Mouse (Mus musculus) large intestine, adult 2 months (tissue): ENCODE results near the gene Akt3. TPM values are rescaled to one million over a fixed set of nuclear protein-coding genes. Genes with fewer than 3 reads are reported as not detected.

ENCODE experiments used
- DNase-seq: peaks from one replicate; pipeline ENCODE4 v3.0.0-alpha.2; 2012; ENCODE audit warnings: low read depth, low spot score
- WGBS: fragments of 180-500 bp; shearing (Covaris S2); methylation state at CpG from one replicate; pipeline ENCODE4 v1.1.7; 2018; 5-methylcytosine and 5-hydroxymethylcytosine counted together
- polyA plus RNA-seq: library from polyadenylated mRNA; depleted of rRNA; stranded (reverse); fragments of >200 nt; gene quantifications from 2 replicates; pipeline ENCODE4 v1.2.3, GENCODE M21; 2012

Gene Akt3
- polyA plus RNA-seq, 1 experiment, result 2.1 TPM

DNA sequence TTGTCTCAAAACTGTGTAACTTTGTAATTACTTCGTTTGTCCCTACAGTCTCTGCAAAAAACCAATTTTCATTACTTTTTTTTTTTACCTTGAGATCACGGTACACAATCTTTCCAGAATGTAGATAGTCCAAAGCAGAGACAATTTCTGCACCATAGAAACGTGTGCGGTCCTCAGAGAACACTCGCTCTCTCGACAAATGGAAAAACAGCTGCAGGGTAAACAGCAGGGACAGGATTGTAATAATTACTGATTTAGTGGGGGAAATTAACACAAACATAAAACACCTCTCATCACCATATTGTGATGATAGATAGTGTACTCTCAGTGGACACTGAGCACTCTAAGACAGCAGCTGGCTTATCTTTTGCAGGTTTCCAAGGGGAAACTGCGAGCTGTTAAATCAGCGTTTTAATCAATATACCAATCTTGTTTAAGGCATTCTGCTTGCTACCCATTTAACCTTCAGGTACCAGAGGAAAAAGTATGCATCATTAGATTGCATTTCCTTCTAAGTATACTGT, 190.8 kb downstream of the Akt3 start:
- 89% methylated on average over 8 of the region's 8 CpGs for WGBS
- no peak for DNase-seq

DNA sequence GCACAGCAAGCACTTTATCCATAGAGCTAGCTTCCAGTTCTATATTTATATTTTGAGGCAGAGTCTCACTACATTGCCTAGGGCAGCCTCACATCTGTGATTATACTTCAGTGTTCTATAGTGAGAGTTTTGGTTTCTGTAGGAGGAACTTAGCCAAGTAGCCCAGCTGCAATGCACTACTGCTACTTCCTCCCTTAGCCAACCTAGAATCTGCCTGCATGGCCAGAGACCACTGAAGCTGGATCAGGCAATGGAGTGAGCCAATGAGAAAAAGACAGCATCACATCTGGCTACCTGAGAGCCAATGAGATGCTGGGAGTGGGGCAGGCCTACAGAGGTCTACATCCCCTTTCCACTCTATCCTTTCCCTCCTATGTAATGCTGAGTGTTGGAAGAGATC, 192.3 kb downstream of the Akt3 start:
- DNase-seq, result no peak

DNA sequence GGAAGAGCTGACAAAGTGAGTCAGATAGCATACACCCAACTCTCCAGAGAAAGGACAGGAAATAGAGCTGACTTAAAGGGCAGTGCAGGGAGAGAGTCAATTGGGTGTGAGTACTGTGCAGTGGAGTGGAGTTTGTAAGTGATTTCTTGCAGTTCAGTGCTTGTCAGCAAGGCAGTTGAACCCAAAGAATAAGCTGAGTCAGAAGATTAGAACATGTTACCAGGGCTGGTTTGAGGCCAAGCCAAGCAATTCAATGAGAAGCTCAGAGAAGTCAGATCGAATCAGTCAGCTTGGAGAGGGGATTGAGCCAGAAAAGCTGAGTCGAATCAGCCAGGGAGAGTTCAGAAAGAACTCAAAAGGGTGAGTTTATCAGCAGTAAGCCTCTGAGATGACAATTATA, 196.2 kb downstream of the Akt3 start:
- DNase-seq, result no peak
- 78% methylated on average over 2 of the region's 2 CpGs for WGBS

DNA sequence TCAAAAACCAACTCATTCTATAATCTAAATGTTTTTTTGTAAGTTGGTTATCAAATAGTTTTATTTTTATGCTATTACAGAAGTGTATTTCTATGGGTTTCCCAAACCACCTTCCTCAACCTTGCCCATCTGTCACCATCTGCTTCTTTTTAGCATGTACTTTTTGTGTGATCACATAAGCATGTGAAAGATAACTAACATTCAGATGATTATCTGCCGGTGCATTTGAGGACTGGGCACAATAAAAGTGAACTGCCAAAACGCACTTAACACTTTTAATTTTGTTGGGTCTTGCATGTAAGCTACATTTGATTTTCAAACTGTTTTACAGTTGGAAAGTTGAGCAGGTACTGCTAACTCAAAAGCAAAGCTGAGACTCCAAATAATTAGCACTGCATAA, 203.1 kb downstream of the Akt3 start:
- DNase-seq, result no peak
- WGBS, result 80% methylated on average over 2 of the region's 2 CpGs

DNA sequence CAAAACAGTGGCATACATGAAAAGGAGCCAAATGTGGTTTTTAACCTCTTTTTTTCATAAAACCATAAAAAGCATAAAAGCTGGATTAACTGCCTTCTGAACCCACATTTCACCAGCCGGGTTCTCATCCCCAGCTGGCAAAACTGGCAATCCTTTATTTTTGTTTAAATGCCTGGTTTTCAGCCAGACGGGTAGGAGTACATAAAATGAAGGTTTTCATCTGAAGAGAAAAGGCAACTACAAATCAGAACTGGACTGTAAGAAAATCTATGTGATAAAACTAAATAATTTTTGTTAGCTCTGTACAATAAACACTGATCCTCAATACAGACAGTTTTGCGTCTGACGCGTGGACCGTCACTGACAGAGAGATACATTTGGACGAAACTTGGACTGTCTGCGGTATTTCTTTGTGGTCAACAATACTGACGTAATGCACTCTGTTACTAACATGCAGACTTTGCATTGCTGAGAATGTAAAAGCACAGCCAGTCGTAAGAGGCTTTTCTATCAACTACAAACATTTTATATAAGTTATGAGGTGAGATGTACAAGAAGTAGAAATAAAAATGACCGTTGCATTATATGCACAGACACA, 206.5 kb downstream of the Akt3 start:
- WGBS, result 74% methylated on average over 11 of the region's 11 CpGs
- no peak for DNase-seq

DNA sequence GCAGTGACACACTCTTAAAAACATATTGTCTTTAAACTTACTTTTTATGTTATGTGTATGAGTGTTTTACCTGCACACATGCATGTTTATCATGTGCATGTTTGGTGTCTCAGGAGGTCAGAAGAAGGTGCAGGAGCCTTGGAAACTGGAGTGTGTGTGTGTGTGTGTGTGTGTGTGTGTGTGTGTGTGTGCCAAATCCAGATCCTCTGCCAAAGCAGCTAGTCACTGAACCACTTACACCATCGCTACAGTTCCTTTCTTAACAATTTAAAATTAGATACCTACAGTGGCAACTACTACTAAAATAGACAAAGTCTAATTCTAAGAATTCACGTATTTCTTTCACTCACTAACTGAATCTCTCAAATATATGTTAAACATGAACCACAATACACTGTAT, 209.2 kb downstream of the Akt3 start:
- no peak for DNase-seq
- 86% methylated on average over 2 of the region's 2 CpGs for WGBS

DNA sequence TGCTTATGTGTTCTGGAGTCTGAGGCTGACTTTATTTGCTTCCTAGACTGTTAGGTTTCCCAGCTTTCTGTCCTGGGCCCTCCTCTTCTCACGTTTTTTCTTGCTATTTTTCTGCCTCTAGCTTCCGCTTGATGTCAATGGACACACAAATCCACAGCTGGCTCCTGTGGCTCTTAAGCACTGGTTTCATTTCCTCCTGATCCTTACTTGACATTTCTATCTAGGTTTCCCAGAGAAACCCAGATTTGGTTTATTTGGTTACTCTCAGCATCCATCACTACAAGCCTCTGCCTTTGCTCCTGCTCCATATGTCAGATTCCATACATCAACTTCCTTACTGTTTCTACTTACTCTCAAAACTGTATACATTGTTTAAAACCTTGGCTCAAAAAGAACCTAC, 211.0 kb downstream of the Akt3 start:
- DNase-seq, result no peak
- WGBS, result 73% methylated on average over 2 of the region's 2 CpGs

DNA sequence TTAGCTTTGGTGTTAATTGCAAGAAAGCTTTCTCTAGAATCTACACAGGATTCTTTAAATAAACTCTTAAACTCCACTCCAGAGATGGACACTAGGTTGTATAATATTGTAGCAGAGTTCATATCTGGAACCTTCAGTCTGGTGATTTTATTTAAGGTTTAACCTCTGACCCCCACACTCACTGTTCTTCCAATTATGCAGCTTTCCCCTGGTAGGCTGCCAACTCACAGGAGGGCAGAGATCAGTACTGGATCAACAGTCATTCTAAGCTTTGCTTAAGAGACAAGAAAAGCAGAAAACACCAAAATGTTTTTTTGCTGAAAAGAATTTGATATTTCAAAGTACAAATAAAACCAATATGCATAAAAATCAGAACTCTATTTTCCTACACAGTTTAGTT, 212.1 kb downstream of the Akt3 start:
- DNase-seq, result no peak

DNA sequence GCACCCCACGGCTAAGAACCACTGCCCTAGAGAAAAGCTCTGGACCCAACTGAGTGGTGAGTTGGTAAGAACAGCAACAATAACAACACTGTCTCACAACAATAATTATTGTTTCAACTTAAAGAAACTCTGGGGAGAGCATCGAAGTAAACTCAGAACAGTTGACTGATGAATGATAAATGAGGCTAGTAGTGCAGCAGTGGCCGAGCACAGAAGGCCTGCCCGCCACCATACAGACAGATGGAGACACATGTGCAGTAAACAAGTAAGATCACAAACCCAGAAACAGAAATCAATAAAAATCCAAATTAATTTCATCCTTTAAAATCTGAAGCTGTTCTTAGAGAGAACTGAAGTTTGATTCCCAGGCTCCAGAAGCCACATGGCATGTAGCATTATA, 217.9 kb downstream of the Akt3 start:
- WGBS, result 59% methylated on average over 4 of the region's 4 CpGs
- DNase-seq, result no peak

DNA sequence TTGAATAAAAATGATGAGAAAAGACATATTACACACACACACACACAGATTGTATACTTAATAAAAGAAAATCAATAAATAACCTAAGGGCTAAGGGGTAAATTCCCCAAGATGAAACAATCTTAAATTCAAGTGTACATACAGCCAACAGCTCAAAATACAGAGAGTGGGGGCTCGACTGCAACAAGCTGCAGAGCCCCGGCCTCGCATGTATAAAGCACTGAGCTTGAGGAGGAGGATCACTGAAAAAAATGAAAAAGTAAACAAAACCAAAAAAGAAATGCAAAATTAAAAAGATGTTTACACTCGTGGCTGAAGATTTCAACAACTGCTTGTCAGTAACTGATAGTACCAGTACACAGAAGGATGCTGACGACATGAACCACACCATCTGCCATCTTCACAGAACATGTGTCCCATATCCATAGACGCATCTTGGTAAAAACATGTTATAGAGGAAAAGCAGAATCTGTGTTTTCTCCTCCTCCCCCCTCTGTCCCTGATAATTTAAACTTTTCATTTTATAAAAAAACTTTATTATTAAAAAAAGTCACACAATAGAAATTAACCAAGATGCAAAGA, 218.8 kb downstream of the Akt3 start:
- WGBS, result 69% methylated on average over 6 of the region's 6 CpGs
- no peak for DNase-seq

DNA sequence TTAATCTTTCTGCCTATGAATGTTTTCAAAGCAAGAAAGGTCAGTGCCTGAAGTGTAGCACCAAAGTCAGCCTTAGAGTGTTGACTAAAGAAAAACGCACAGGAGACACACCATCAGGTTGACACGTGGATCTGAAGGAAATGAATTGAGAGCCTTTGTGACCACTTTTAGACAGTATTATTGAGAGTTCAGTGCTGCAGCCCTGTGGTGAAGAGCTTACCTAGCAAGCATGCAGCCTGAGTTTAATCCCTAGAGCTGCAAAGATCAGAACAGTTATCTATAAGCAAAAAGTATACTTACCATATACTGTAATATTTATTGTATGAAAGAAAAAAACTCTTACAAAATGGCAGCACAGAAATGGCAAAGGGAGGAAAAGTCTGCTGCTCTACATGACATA, 219.6 kb downstream of the Akt3 start:
- 50% methylated on average over 2 of the region's 2 CpGs for WGBS
- DNase-seq, result no peak

DNA sequence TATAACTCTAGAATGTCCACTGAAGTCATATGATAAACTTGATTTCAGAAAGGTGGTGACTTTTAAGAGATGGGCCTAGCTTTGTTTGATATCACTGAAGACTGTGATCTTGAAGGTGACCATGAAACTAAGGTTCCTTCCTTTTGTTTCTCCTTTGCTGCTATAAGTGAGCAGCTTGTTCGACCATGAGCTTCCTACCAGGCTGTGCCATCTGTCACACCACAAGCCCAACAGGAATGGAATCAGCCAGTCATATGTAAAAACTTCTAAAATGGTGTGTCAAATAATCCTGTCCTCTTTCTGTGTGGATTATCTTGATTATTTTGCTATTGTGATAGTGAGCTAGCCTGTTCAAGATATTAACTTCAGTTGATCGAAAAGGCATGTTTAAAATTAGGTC, 222.5 kb downstream of the Akt3 start:
- WGBS, result 94% methylated on average over 2 of the region's 2 CpGs
- DNase-seq, result no peak

DNA sequence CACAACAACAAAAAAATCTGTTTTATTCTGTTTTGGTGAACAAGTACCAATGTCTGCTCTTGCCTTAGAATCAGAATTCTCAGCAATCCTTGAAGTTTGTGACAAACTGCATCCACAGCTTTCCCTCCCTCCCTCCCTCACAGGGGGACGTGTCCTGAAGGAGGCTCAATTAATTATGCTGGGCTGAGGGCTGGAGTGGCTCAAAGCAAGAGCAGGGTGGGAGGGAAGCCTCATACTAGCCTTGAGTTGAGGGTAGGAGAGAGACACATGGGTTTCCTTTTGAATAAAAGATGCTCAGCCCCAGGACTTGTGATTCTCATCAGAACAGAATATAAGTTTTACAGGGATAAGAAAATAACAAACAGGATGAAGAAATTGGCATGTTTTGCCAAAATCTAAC, 225.8 kb downstream of the Akt3 start:
- WGBS, result 45% methylated on average over 1 of the region's 1 CpGs
- no peak for DNase-seq

DNA sequence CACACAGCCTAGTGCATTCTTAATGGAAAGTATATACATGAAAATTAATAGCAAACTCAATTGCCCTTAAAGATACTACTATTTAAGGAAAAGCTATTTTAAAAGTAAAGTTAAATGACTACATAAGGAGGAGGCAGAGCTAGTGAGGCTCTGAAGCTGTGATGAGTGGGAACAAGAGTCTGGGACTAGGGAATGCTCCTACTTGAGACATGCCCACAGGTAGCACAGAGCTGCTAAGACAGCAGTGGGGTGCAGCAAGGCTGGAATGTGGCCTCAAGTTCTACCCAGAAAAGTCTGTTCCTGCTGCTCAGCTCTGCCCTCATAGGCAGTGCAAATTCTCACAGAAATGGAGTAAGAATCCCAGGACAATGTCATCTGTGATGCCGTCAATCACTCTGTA, 226.8 kb downstream of the Akt3 start:
- no peak for DNase-seq
- 95% methylated on average over 1 of the region's 1 CpGs for WGBS

DNA sequence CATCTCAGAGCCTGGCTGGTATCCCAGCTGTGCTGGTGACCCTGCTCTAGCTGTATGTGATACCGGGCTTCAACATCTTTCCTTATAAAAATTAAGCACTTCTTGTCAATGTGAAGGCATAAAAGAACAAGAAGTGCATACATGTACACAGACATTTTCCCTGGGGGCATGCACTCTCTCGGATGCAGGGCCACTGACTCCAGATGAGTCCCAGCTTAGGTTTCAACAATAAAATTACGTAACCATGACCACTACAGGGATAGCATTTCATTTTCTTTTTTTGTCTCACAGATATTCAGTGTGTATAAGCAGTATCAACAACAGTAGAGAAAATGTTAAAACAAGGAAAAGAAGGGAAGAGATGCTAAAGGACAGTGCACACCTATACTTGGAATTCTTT, 227.3 kb downstream of the Akt3 start:
- WGBS, result 80% methylated on average over 3 of the region's 3 CpGs
- no peak for DNase-seq

DNA sequence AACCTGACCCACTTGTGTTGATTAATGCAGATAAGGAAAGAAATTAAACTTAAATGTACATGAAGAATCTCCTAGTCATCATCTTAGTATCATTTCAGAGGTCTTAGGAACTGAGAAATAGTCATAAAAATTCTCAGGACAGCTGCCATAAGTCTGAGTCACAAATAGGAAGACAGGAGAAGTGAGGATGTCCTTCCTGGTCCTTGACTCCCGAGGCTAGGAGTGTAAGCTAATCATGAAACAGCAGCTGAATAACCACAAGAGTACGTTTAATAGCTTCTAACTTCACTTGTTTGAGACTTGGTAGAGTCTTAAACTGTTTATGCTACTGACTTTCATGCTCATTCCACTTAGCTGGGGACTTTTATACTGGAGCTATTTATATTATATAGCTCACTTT, 229.0 kb downstream of the Akt3 start:
- DNase-seq, result no peak
- 18% methylated on average over 2 of the region's 2 CpGs for whole genome bisulfite sequencing

DNA sequence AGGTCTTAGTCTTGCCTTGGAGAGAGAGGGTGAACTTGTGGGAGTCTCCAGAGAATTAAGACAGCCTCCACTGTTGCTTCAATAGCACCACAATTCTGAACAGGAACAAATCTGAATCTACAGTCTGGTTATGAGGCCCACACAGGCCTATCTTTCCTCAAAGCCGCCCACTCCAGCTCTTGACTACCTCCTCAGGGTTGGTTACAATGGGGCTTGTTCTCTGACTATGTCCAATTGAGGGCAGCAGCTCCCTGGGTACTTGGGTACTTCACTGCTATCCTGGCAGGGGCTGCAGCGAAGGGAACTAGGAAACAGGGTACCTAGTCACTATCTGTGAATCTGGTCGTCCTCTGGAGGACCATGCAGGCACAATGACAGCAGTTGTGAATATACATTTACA, 230.3 kb downstream of the Akt3 start:
- 84% methylated on average over 3 of the region's 3 CpGs for WGBS
- DNase-seq, result no peak

DNA sequence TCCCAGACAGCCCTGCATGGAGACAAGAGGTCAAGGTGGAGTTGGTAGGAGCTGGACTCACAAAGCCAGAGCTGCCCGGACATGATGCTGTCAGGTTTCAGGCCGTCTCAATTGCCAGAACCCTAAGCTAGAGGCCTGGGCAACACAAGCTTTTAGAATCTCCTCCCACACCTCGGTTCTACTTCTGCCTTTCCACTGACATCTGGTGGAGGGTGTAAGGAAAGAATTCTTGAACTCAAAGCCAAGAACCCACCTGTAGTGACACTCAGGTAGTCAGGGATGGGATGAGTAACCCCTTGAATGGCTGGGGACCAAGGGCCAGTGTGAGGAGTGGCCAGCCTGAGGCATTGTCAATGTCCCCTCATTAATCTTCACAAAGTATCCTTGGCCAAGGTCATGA, 235.3 kb downstream of the Akt3 start:
- WGBS, result 62% methylated on average over 3 of the region's 3 CpGs
- no peak for DNase-seq

DNA sequence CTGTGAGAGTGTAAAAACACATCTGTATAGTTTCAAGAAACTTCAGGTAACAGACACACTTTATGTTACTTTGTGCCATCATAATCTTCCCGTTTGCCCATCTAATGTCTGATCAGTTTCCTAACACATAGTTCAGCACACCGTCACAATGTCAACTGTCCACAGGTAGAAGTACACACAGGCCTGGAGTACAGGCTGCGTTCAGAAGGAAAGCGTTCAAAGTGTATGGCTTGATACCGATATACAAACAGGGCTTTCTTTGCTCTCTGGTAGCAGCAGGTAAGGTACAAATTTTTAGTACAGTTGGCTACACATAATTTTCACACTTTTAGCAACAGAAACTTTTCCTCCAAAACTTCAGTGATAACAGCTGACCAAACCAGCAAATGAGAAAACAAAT, 238.3 kb downstream of the Akt3 start:
- 95% methylated on average over 5 of the region's 5 CpGs for WGBS
- no peak for DNase-seq

DNA sequence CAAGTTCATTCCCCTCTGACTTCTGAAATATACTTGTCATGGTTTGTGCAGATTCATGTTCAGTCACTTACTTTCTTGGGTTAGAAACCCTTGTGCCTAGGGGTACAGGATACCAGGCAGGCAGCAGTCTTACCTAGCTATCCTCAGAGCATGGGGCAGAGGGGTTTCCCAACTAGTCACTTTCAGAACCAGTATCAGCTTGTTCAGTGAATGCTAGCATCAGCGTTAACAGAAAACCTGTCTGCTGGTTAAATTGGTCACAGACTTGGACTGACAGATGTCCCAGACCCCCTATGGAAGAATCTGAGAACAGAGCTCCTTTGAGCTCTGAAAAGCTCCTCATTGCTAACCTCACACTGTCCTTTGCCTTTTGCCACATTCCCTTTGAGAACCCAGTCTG, 239.3 kb downstream of the Akt3 start:
- WGBS, result 91% methylated on average over 1 of the region's 1 CpGs
- no peak for DNase-seq

DNA sequence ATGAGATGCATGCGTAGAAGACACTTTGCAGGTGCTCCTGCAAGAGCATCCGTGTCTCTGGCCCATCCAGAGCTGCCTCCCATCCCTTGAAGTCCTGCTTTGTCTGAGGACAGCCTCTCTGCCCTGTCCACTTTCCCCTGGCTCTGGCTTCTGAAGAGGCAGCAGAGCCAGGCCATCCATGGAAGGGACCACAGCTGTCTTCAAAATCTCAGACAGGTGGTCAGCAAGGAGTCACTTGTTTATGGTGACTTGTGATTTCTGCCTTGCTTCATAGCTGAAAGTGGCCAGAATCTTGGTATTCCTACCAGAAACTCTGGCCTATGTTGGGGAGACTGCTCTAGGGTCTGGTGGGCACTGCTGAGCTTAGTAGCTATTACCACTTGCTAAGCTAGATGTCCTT, 241.3 kb downstream of the Akt3 start:
- 86% methylated on average over 2 of the region's 2 CpGs for WGBS
- DNase-seq, result no peak

DNA sequence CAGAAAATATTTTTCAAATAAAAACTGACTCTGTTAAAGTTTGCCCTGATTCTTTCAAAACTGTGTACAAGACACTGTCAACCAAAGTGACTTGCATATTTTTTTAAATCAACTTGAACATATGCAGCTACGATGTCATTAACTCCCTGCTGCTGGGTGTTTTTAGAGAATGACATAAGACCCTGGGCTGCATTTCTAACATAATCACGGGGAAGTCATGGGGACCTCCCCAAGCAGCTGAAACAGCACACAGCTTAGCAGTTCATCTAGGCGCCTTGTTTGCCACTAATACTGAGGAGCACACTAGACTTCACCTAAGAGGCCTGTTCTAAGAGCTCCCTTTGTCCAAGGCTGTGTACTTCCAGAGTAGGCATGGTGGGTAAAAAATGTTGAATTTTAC, 242.1 kb downstream of the Akt3 start:
- whole genome bisulfite sequencing, result 76% methylated on average over 3 of the region's 3 CpGs
- DNase-seq, result no peak
